In the genomic region with DNA sequence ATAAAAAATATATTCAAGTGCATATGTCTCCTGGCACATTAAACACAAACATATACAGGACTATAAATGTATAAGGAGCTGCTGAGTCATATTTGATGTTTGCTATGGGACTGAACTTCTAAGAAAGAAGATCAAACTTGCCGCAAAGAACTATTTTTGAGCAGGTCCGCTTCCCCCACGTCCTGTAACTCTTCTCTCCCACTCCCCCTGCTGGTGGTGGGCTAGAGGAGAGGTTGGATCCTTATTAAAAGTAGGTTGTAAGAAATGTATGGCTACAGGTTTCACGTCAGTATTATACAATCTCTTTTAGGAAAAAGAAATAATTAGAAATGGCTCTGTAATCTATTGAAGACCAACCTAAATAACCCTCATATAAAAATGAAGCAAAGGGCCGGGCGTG, we compare ENCODE assay signal across 11 mouse cellular contexts. TPM values are rescaled to one million over a fixed set of nuclear protein-coding genes. Genes with fewer than 3 reads are reported as not detected.
DNase-seq lines count a peak whose midpoint lies in the region; ATAC-seq and TF ChIP-seq lines count a peak whose summit lies in the region.
"Had no signal": no experiment of that assay in that cellular context is flagged by ENCODE, and none has a peak within 500 bp of the region (broad histone marks: within the 10 kb centered on the region; RNA-seq: fewer than 3 reads in every experiment).

No protein-coding gene starts in this region.

- H3K9me3 ChIP-seq in liver, embryonic 12.5 days (replicated peaks), result no peaks in the 10 kb centered on the region
- H3K9me3 ChIP-seq in MEL (replicated peaks; ENCODE audit: insufficient read depth, low read length), result no peaks in the 10 kb centered on the region
- H3K9me3 ChIP-seq in megakaryocyte, embryonic 14.5 days, result no peaks in the 10 kb centered on the region
- peaks cover 6% of the 10 kb centered on the region; the same call in 1 of the 2 replicates for H3K9me3 ChIP-seq in midbrain, embryonic 13.5 days
- peaks cover 6% of the 10 kb centered on the region for H3K9me3 ChIP-seq in forebrain, embryonic 13.5 days (replicated peaks)

- H3K27ac ChIP-seq in liver, adult 2 months (replicated peaks; ENCODE audit: insufficient read depth, low read depth, low read length), result no peak overlapping the region
- no peak overlapping the region for H3K27ac ChIP-seq in liver, embryonic 12.5 days
- H3K27ac ChIP-seq in MEL (ENCODE audit: control insufficient read depth, low read depth, low read length), result no peak overlapping the region
- H3K27ac ChIP-seq in midbrain, embryonic 13.5 days, result no peak overlapping the region
- no peak overlapping the region for H3K27ac ChIP-seq in forebrain, embryonic 13.5 days
- H3K27ac ChIP-seq: embryonic facial prominence, embryonic 10.5 days; limb, embryonic 13.5 days had no signal

- ATAC-seq in liver, embryonic 12.5 days, result no peak
- ATAC-seq in midbrain, embryonic 13.5 days, result no peak
- no peak for ATAC-seq in forebrain, embryonic 13.5 days

- no peak overlapping the region for H3K4me3 ChIP-seq in liver, adult 2 months (ENCODE audit: insufficient read depth, low read depth, low read length)
- H3K4me3 ChIP-seq in liver, embryonic 12.5 days, result no peak overlapping the region
- no peak overlapping the region for H3K4me3 ChIP-seq in MEL (ENCODE audit: control insufficient read depth in 1 of 2, insufficient read depth in 1 of 2, low read depth in 2 of 2, low read length in 2 of 2)
- peak overlapping the region; percentile 28 for H3K4me3 ChIP-seq in megakaryocyte, embryonic 14.5 days (replicated peaks)
- no peak overlapping the region for H3K4me3 ChIP-seq in midbrain, embryonic 13.5 days (replicated peaks)
- H3K4me3 ChIP-seq in forebrain, embryonic 13.5 days, result no peak overlapping the region
- H3K4me3 ChIP-seq: embryonic facial prominence, embryonic 10.5 days; limb, embryonic 13.5 days had no signal

- no peak for DNase-seq in liver, adult 2 months (ENCODE audit: extremely low read depth, low read depth, low spot score)
- peak; percentile 43 for DNase-seq in MEL (ENCODE audit: low read depth, low spot score)
- DNase-seq in thymus, postnatal 0 days (ENCODE audit: low spot score), result peak; percentile 87
- DNase-seq in layer of hippocampus, postnatal 25 days (ENCODE audit: extremely low spot score in 1 of 2, low spot score in 1 of 2), result no peak
- DNase-seq: kidney, postnatal 36 days had no signal

- peaks cover 9% of the 10 kb centered on the region for H3K4me1 ChIP-seq in liver, adult 2 months (ENCODE audit: control insufficient read depth, insufficient read depth, low read length)
- H3K4me1 ChIP-seq in liver, embryonic 12.5 days, result peaks cover 4% of the 10 kb centered on the region; the same call in 1 of the 2 replicates
- H3K4me1 ChIP-seq in MEL (ENCODE audit: control insufficient read depth in 1 of 2, insufficient read depth in 2 of 2, low read length in 2 of 2), result no peaks in the 10 kb centered on the region; a peak in 1 of 4 replicates
- H3K4me1 ChIP-seq in megakaryocyte, embryonic 14.5 days, result peaks cover 41% of the 10 kb centered on the region
- H3K4me1 ChIP-seq in midbrain, embryonic 13.5 days (replicated peaks), result no peaks in the 10 kb centered on the region
- H3K4me1 ChIP-seq in forebrain, embryonic 13.5 days, result no peaks in the 10 kb centered on the region
- H3K4me1 ChIP-seq: limb, embryonic 13.5 days had no signal

- H3K4me2 ChIP-seq in liver, embryonic 12.5 days, result no peak overlapping the region
- no peak overlapping the region for H3K4me2 ChIP-seq in midbrain, embryonic 13.5 days (replicated peaks)
- H3K4me2 ChIP-seq in forebrain, embryonic 13.5 days, result no peak overlapping the region
- H3K4me2 ChIP-seq: limb, embryonic 13.5 days had no signal

- no peak for TF ChIP-seq POLR2A in liver, adult 2 months (IDR thresholded peaks at IDR 0.05; ENCODE audit: extremely low read depth, insufficient read depth, low read length)
- no peak for TF ChIP-seq POLR2A in MEL (IDR thresholded peaks at IDR 0.05; ENCODE audit: control insufficient read depth in 1 of 2, insufficient read depth in 1 of 2, low read depth in 1 of 2, low read length in 2 of 2, poor library complexity in 1 of 2)

- no peak overlapping the region for H3K9ac ChIP-seq in liver, adult 2 months (ENCODE audit: low read depth, low read length)
- no peak overlapping the region for H3K9ac ChIP-seq in liver, embryonic 12.5 days
- no peak overlapping the region for H3K9ac ChIP-seq in MEL (ENCODE audit: control insufficient read depth, low read depth, low read length, poor library complexity, severe bottlenecking)
- H3K9ac ChIP-seq in midbrain, embryonic 13.5 days (replicated peaks), result no peak overlapping the region
- no peak overlapping the region for H3K9ac ChIP-seq in forebrain, embryonic 13.5 days
- H3K9ac ChIP-seq: limb, embryonic 13.5 days had no signal

- WGBS in liver, adult 2 months, result 85% methylated on average over 6 of the region's 6 CpGs
- 73% methylated on average over 6 of the region's 6 CpGs for WGBS in liver, embryonic 12.5 days (ENCODE audit: insufficient replicate concordance)
- 91% methylated on average over 6 of the region's 6 CpGs for WGBS in midbrain, embryonic 13.5 days
- 90% methylated on average over 6 of the region's 6 CpGs for WGBS in forebrain, embryonic 13.5 days

- H3K36me3 ChIP-seq in liver, adult 2 months (ENCODE audit: control insufficient read depth, insufficient read depth, low read length), result no peaks in the 10 kb centered on the region
- no peaks in the 10 kb centered on the region for H3K36me3 ChIP-seq in liver, embryonic 12.5 days
- H3K36me3 ChIP-seq in MEL (ENCODE audit: control insufficient read depth in 1 of 2, insufficient read depth in 2 of 2, low read length in 2 of 2), result 0 out of 4 replicates have a peak, but pooled peaks cover 0 to 3% of the 10 kb centered on the region in 2 experiments
- H3K36me3 ChIP-seq in megakaryocyte, embryonic 14.5 days (replicated peaks; ENCODE audit: low read length), result peaks cover 16% of the 10 kb centered on the region
- peaks cover 6% of the 10 kb centered on the region; the same call in 1 of the 2 replicates for H3K36me3 ChIP-seq in midbrain, embryonic 13.5 days
- peaks cover 6% of the 10 kb centered on the region; the same call in 1 of the 2 replicates for H3K36me3 ChIP-seq in forebrain, embryonic 13.5 days (ENCODE audit: poor library complexity, severe bottlenecking)

- no peak for TF ChIP-seq EP300 in MEL (IDR thresholded peaks at IDR 0.05; ENCODE audit: low read depth in 1 of 2, low read length in 2 of 2)

- H3K79me2 ChIP-seq in liver, adult 2 months (ENCODE audit: control insufficient read depth, insufficient read depth, low read length), result peaks cover 19% of the 10 kb centered on the region
- H3K79me2 ChIP-seq in MEL (ENCODE audit: control insufficient read depth, insufficient read depth, low read length, poor library complexity), result peaks cover 12% of the 10 kb centered on the region

- H3K27me3 ChIP-seq in liver, adult 2 months (ENCODE audit: control insufficient read depth, insufficient read depth, low read length), result no peaks in the 10 kb centered on the region
- no peaks in the 10 kb centered on the region for H3K27me3 ChIP-seq in liver, embryonic 12.5 days (replicated peaks)
- H3K27me3 ChIP-seq in MEL (ENCODE audit: control insufficient read depth in 1 of 2, insufficient read depth in 2 of 2, low read length in 2 of 2), result no peaks in the 10 kb centered on the region
- H3K27me3 ChIP-seq in megakaryocyte, embryonic 14.5 days (replicated peaks), result no peaks in the 10 kb centered on the region
- no peaks in the 10 kb centered on the region for H3K27me3 ChIP-seq in midbrain, embryonic 13.5 days
- H3K27me3 ChIP-seq in forebrain, embryonic 13.5 days, result no peaks in the 10 kb centered on the region
- H3K27me3 ChIP-seq: limb, embryonic 13.5 days had no signal

- peak; percentile 36 for TF ChIP-seq RAD21 in MEL (IDR thresholded peaks at IDR 0.05; ENCODE audit: low read depth, low read length)

- peak; percentile 55 for TF ChIP-seq CTCF in liver, adult 2 months (IDR thresholded peaks at IDR 0.05; ENCODE audit: low read depth, low read length)
- TF ChIP-seq CTCF in MEL (IDR thresholded peaks at IDR 0.05 in 2 of 3, conservative IDR thresholded peaks at IDR 0.05 in 1 of 3; ENCODE audit: control insufficient read depth in 1 of 3, insufficient read depth in 1 of 3, low read depth in 2 of 3, low read length in 3 of 3, poor library complexity in 1 of 3, severe bottlenecking in 1 of 3), result peak; percentile 36 to 58 (median 39)

TF ChIP-seq in MEL, 35 proteins besides CTCF, POLR2A, EP300 and RAD21:
- TF ChIP-seq ETS1 (IDR thresholded peaks at IDR 0.05; ENCODE audit: low read depth, low read length) (no peak), ELF1 (IDR thresholded peaks at IDR 0.05; ENCODE audit: low read depth, low read length) (no peak), SMC3 (IDR thresholded peaks at IDR 0.05; ENCODE audit: low read depth, low read length) (peak; percentile 59), ZC3H11A (IDR thresholded peaks at IDR 0.05; ENCODE audit: low read depth, low read length) (peak; percentile 18; the same call in 1 of the 2 replicates), SIN3A (IDR thresholded peaks at IDR 0.05; ENCODE audit: low read length) (no peak), USF1 (IDR thresholded peaks at IDR 0.05; ENCODE audit: low read depth, low read length) (no peak), MYB (IDR thresholded peaks at IDR 0.05; ENCODE audit: low read depth, low read length) (no peak), JUND (IDR thresholded peaks at IDR 0.05; ENCODE audit: low read depth, low read length) (no peak), MYC (IDR thresholded peaks at IDR 0.05; ENCODE audit: low read depth, low read length) (no peak), BHLHE40 (IDR thresholded peaks at IDR 0.05; ENCODE audit: borderline replicate concordance, low read depth, low read length) (no peak), NELFE (IDR thresholded peaks at IDR 0.05; ENCODE audit: low read depth, low read length) (no peak), TCF12 (IDR thresholded peaks at IDR 0.05; ENCODE audit: low read depth, low read length) (no peak)

RNA-seq across cellular contexts. Expression of gene Mef2a, which starts 19.0 kb away (rescaled TPM):
- 22.7 and 24.8 TPM in 2 replicates for total RNA-seq in liver, adult 2 months (2014; rRNA removed)
- 5.5 and 12.0 TPM in 2 replicates for polyA plus RNA-seq in liver, adult 2 months (2012; rRNA removed)
- polyA plus RNA-seq in liver, embryonic 12.5 days (2016; fragmentation: Nextera tagmentation; extraction: Ambion mirVana), result 15.0 and 16.6 TPM in 2 replicates
- 9.6 and 11.6 TPM in 2 replicates for total RNA-seq in MEL (2012; rRNA removed)
- 10 to 100 TPM in 1 of 2 experiments, not detected in 1; 13.4 TPM for polyA plus RNA-seq in MEL (2012; ENCODE audit: insufficient read depth in 1 of 2, insufficient read length in 2 of 2, low read depth in 1 of 2, low replicate concordance in 2 of 2, missing spikeins in 1 of 2)
- polyA plus RNA-seq in megakaryocyte, embryonic 14.5 days (2012; ENCODE audit: insufficient read depth, low replicate concordance), result 0.58 and 3.5 TPM in 2 replicates
- 62.3 and 64.9 TPM in 2 replicates for polyA plus RNA-seq in thymus, postnatal 0 days (2015; fragmentation: Nextera tagmentation; extraction: Ambion mirVana)
- 30.2 and 34.0 TPM in 2 replicates for polyA plus RNA-seq in midbrain, embryonic 13.5 days (2015; fragmentation: Nextera tagmentation; extraction: Ambion mirVana)
- 100 to 1,000 TPM; 137 to 159 TPM for total RNA-seq in layer of hippocampus, postnatal 25 days (2021)
- 26.0 and 32.2 TPM in 2 replicates for polyA plus RNA-seq in forebrain, embryonic 13.5 days (2015; fragmentation: Nextera tagmentation; extraction: Ambion mirVana)

Comparison
In these comparisons a context has a peak if more than half of its experiments do, and no peak if none do; other contexts are left out.
1. DNase-seq: peak in MEL (single experiment) and thymus, postnatal 0 days (single experiment); none in liver, adult 2 months (single experiment) and layer of hippocampus, postnatal 25 days (0 of 2).